Mouse (Mus musculus): Measurements from ENCODE around the gene Ccdc84. TPM values are rescaled to one million over a fixed set of nuclear protein-coding genes. Genes with fewer than 3 reads are reported as not detected.
"Not testable (repeated sequence)": the region's sequence is repeated elsewhere in the genome, so short reads cannot be mapped to it uniquely, and the experiment has no call there.

Ccdc84 gene
- total RNA-seq, 2 experiments from 2014 or later = 25.9 to 61.2 TPM

DNA sequence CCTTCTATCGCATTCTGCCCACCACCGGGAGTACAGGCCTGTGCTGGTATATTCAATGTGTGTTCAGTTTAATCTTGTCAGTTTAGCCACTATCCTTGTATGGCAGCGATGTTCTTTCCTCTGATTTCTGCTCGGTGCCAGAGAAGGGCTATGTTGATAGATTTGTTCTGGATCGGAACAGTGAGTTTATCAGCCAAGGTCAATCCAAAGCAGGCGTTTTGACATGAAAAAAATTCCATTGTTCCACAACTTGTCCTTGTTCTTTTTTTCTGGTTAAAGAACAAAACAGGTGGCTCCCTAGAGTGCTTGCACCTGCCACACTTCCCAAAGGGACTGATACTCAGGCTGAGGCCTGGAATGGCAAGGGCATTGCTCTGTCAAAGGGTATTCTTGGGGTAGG, 42.2 kb downstream of the Ccdc84 start:
- ATAC-seq (replicated peaks; ENCODE audit: low FRiP score, poor library complexity, severe bottlenecking) = no peak

DNA sequence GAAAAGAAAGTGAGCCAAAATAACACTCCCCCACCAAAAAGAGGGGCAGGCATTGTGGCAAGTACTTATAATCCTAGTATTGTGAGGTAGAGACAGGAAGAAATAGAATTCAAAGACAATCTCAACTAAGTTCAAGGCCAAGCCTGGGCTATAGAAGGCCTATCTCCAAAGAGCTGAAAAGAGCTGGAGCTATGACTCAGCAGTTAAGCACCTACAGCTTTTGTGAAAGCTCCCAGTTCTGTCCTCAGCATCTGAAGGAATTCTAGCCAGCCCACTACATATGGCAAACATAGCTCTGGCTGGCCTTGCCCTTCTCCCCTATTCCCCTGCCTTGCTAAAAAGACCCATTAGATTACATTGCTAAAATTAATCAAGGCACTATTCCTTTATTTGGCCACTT, 45.0 kb downstream of the Ccdc84 start:
- ATAC-seq (replicated peaks; ENCODE audit: low FRiP score, poor library complexity, severe bottlenecking) = peak; percentile 75

- ATAC-seq (replicated peaks; ENCODE audit: low FRiP score, poor library complexity, severe bottlenecking) = no peak
Measured at GRCm38 (mm10) chr9:44364480-44364879, 53.9 kb downstream of the Ccdc84 start.

DNA sequence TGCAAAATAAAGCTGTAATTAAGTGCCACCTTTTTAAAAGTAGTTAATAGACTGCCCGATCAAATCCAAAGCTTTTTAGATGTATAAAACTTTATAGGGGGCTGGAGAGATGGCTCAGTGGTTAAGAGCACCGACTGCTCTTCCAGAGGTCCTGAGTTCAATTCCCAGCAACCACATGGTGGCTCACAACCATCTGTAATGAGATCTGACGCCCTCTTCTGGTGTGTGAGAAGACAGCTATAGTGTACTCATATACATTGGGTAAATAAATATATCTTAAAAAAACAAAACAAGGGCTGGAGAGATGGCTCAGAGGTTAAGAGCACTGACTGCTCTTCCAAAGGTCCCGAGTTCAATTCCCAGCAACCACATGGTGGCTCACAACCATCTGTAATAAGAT, 56.4 kb downstream of the Ccdc84 start:
- ATAC-seq (replicated peaks; ENCODE audit: low FRiP score, poor library complexity, severe bottlenecking) = not testable (repeated sequence)

DNA sequence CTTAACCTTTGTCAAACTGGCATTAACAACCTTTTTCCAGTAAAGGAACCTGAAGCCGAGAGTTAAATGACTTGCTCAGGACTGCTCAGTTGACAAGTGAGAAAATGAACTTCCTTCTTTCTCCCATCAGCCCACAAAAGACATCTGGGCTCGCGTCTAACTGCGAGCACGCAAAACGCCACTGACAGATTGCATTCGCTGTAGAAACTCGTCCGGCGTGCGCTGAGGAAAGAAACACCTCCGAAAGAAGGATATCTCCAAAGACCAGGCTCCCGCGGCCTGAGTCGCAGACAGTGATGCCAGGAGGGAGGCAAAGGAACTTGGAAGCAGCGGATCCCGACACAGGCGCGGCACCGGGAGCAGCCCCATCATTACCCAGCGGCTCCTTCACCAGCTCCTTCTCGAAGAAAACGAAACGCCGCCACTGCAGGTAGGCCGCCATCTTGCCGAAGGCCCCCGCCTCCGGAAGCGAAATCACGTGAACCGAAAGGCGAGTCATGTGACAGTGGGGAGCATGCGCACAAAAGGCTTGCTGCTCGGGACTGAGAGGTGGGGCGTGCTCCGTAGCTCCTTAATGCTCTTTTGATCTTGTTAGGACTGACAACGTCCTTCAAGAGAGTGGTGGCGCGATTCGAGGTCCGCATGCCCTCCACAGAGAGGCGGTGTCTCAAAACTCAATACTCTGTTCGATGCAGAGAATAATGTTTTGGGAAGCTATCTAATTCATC, 57.0 kb downstream of the Ccdc84 start, which contains the start of gene Vps11:
Gene Vps11 (minus strand): TSS at position 481 of the 728 bp plus-strand sequence.
- peak; percentile 94 for ATAC-seq (replicated peaks; ENCODE audit: low FRiP score, poor library complexity, severe bottlenecking)

Other genes starting within 250 kb of the Ccdc84 start
- 43.2 TPM in 2 replicates for gene Cbl, start 184.5 kb downstream of the Ccdc84 start, total RNA-seq (2015; ENCODE audit: low replicate concordance)
- gene Cbl, start 184.5 kb downstream of the Ccdc84 start, total RNA-seq (2017; ENCODE audit: low replicate concordance) = 16.2 and 21.3 TPM in 2 replicates
- gene Ccdc153, start 177.9 kb downstream of the Ccdc84 start, total RNA-seq (2015; ENCODE audit: low replicate concordance) = not detected in 2 replicates
- not detected in 2 replicates for gene Ccdc153, start 177.9 kb downstream of the Ccdc84 start, total RNA-seq (2017; ENCODE audit: low replicate concordance)
- gene Pdzd3, start 167.1 kb downstream of the Ccdc84 start, total RNA-seq (2015; ENCODE audit: low replicate concordance) = not detected in 2 replicates
- gene Pdzd3, start 167.1 kb downstream of the Ccdc84 start, total RNA-seq (2017; ENCODE audit: low replicate concordance) = not detected in 2 replicates
- 0.84 and 2.5 TPM in 2 replicates for gene Nlrx1, start 150.0 kb downstream of the Ccdc84 start, total RNA-seq (2015; ENCODE audit: low replicate concordance)
- 1.2 and 2.6 TPM in 2 replicates for gene Nlrx1, start 150.0 kb downstream of the Ccdc84 start, total RNA-seq (2017; ENCODE audit: low replicate concordance)
- 314 and 326 TPM in 2 replicates for gene Abcg4, start 130.0 kb downstream of the Ccdc84 start, total RNA-seq (2015; ENCODE audit: low replicate concordance)
- 111 and 113 TPM in 2 replicates for gene Abcg4, start 130.0 kb downstream of the Ccdc84 start, total RNA-seq (2017; ENCODE audit: low replicate concordance)
- gene Hinfp, start 112.9 kb downstream of the Ccdc84 start, total RNA-seq (2015; ENCODE audit: low replicate concordance) = 37.5 and 59.1 TPM in 2 replicates
- gene Hinfp, start 112.9 kb downstream of the Ccdc84 start, total RNA-seq (2017; ENCODE audit: low replicate concordance) = 35.2 and 65.6 TPM in 2 replicates
- gene C2cd2l, start 98.3 kb downstream of the Ccdc84 start, total RNA-seq (2015; ENCODE audit: low replicate concordance) = 46.1 and 54.8 TPM in 2 replicates
- gene C2cd2l, start 98.3 kb downstream of the Ccdc84 start, total RNA-seq (2017; ENCODE audit: low replicate concordance) = 70.0 and 83.0 TPM in 2 replicates
- 5.4 and 11.5 TPM in 2 replicates for gene Dpagt1, start 92.5 kb downstream of the Ccdc84 start, total RNA-seq (2015; ENCODE audit: low replicate concordance)
- gene Dpagt1, start 92.5 kb downstream of the Ccdc84 start, total RNA-seq (2017; ENCODE audit: low replicate concordance) = 1.0 and 7.8 TPM in 2 replicates
- gene H2afx, start 83.9 kb downstream of the Ccdc84 start, total RNA-seq (2015; ENCODE audit: low replicate concordance) = 455 and 495 TPM in 2 replicates
- gene H2afx, start 83.9 kb downstream of the Ccdc84 start, total RNA-seq (2017; ENCODE audit: low replicate concordance) = 1,704 and 2,100 TPM in 2 replicates
- 2,720 and 2,790 TPM in 2 replicates for gene Hmbs, start 74.3 kb downstream of the Ccdc84 start, total RNA-seq (2015; ENCODE audit: low replicate concordance)
- gene Hmbs, start 74.3 kb downstream of the Ccdc84 start, total RNA-seq (2017; ENCODE audit: low replicate concordance) = 1,215 and 1,747 TPM in 2 replicates
- 2.5 and 6.7 TPM in 2 replicates for gene Vps11, start 56.9 kb downstream of the Ccdc84 start, total RNA-seq (2015; ENCODE audit: low replicate concordance)
- gene Vps11, start 56.9 kb downstream of the Ccdc84 start, total RNA-seq (2017; ENCODE audit: low replicate concordance) = 9.5 and 15.7 TPM in 2 replicates
- gene Hyou1, start 39.1 kb downstream of the Ccdc84 start, total RNA-seq (2015; ENCODE audit: low replicate concordance) = 15.1 and 40.0 TPM in 2 replicates
- 25.1 and 34.4 TPM in 2 replicates for gene Hyou1, start 39.1 kb downstream of the Ccdc84 start, total RNA-seq (2017; ENCODE audit: low replicate concordance)
- 0.72 and 5.0 TPM in 2 replicates for gene Slc37a4, start 21.7 kb downstream of the Ccdc84 start, total RNA-seq (2015; ENCODE audit: low replicate concordance)
- gene Slc37a4, start 21.7 kb downstream of the Ccdc84 start, total RNA-seq (2017; ENCODE audit: low replicate concordance) = 9.1 and 16.1 TPM in 2 replicates
- gene Rps25, start 11.4 kb downstream of the Ccdc84 start, total RNA-seq (2015; ENCODE audit: low replicate concordance) = 682 and 851 TPM in 2 replicates
- 327 and 425 TPM in 2 replicates for gene Rps25, start 11.4 kb downstream of the Ccdc84 start, total RNA-seq (2017; ENCODE audit: low replicate concordance)
- 19.5 and 34.8 TPM in 2 replicates for gene Trappc4, start 11.0 kb downstream of the Ccdc84 start, total RNA-seq (2015; ENCODE audit: low replicate concordance)
- 5.8 and 52.0 TPM in 2 replicates for gene Trappc4, start 11.0 kb downstream of the Ccdc84 start, total RNA-seq (2017; ENCODE audit: low replicate concordance)
- not detected in 2 replicates for gene Foxr1, start 22.6 kb upstream of the Ccdc84 start, total RNA-seq (2015; ENCODE audit: low replicate concordance)
- not detected in 2 replicates for gene Foxr1, start 22.6 kb upstream of the Ccdc84 start, total RNA-seq (2017; ENCODE audit: low replicate concordance)
- not detected in 2 replicates for gene Upk2, start 36.4 kb upstream of the Ccdc84 start, total RNA-seq (2015; ENCODE audit: low replicate concordance)
- not detected in 2 replicates for gene Upk2, start 36.4 kb upstream of the Ccdc84 start, total RNA-seq (2017; ENCODE audit: low replicate concordance)
- 0.36 and 2.5 TPM in 2 replicates for gene Bcl9l, start 64.3 kb upstream of the Ccdc84 start, total RNA-seq (2015; ENCODE audit: low replicate concordance)
- 1.2 and 1.7 TPM in 2 replicates for gene Bcl9l, start 64.3 kb upstream of the Ccdc84 start, total RNA-seq (2017; ENCODE audit: low replicate concordance)
- 0.42 and 1.4 TPM in 2 replicates for gene Cxcr5, start 143.3 kb upstream of the Ccdc84 start, total RNA-seq (2015; ENCODE audit: low replicate concordance)
- 1.8 TPM in 1 of 2 replicates, not detected in the other for gene Cxcr5, start 143.3 kb upstream of the Ccdc84 start, total RNA-seq (2017; ENCODE audit: low replicate concordance)
- gene Ddx6, start 186.3 kb upstream of the Ccdc84 start, total RNA-seq (2015; ENCODE audit: low replicate concordance) = 40.0 and 59.5 TPM in 2 replicates
- 79.5 and 91.5 TPM in 2 replicates for gene Ddx6, start 186.3 kb upstream of the Ccdc84 start, total RNA-seq (2017; ENCODE audit: low replicate concordance)